Mouse (Mus musculus) hindbrain, embryonic 15.5 days (tissue): ENCODE results near the gene Plk2. TPM values are rescaled to one million over a fixed set of nuclear protein-coding genes. Genes with fewer than 3 reads are reported as not detected.
"Not testable (repeated sequence)": the region's sequence is repeated elsewhere in the genome, so short reads cannot be mapped to it uniquely, and the experiment has no call there.

ENCODE experiments used
- ATAC-seq: fragments of 200-750 bp; cut with Nextera tagmentation; 2 replicates; pipeline ENCODE4 v1.8.0; 2017; ENCODE audit warnings: low read depth, moderate number of reproducible peaks, moderate TSS enrichment; ENCODE audit not compliant: low FRiP score
- H3K27ac ChIP-seq: fragments of 300-500 bp; sonication (generic); replicated peaks from 2 replicates; pipeline ENCODE4 v1.5.1; 2015; ENCODE audit warnings: mild to moderate bottlenecking, inconsistent platforms
- H3K27me3 ChIP-seq: fragments of 300-500 bp; sonication (generic); 2 replicates; pipeline ENCODE4 v1.6.1; 2015; ENCODE audit warnings: control low read depth, inconsistent platforms
- H3K36me3 ChIP-seq: fragments of 300-500 bp; sonication (generic); 2 replicates; pipeline ENCODE4 v1.6.1; 2015; ENCODE audit warnings: control low read depth, inconsistent platforms
- H3K4me1 ChIP-seq: fragments of 300-500 bp; sonication (generic); replicated peaks from 2 replicates; pipeline ENCODE4 v1.6.1; 2015; ENCODE audit warnings: control low read depth, inconsistent platforms
- H3K4me2 ChIP-seq: fragments of 300-500 bp; sonication (generic); 2 replicates; pipeline ENCODE4 v1.6.1; 2015; ENCODE audit warnings: moderate library complexity, mild to moderate bottlenecking, inconsistent platforms
- H3K4me3 ChIP-seq: fragments of 300-500 bp; sonication (generic); 2 replicates; pipeline ENCODE4 v1.5.1; 2015; ENCODE audit warnings: mild to moderate bottlenecking, inconsistent platforms
- H3K9ac ChIP-seq: fragments of 300-500 bp; sonication (generic); 2 replicates; pipeline ENCODE4 v1.6.1; 2015; ENCODE audit warnings: inconsistent platforms
- H3K9me3 ChIP-seq: fragments of 300-500 bp; sonication (generic); 2 replicates; pipeline ENCODE4 v1.6.1; 2016; ENCODE audit warnings: control low read depth, inconsistent platforms
- WGBS: fragments of 180-500 bp; shearing (Covaris S2); methylation state at CpG from one replicate; pipeline ENCODE4 v1.1.7; 2015; 5-methylcytosine and 5-hydroxymethylcytosine counted together
- polyA plus RNA-seq: library from polyadenylated mRNA; unstranded; fragments of >200 nt; fragmentation: Nextera tagmentation; extraction: Ambion mirVana; gene quantifications from 2 replicates; pipeline ENCODE4 v1.2.1, GENCODE M21; 2015

Plk2 gene
- polyA plus RNA-seq, 1 experiment from 2014 or later, result 123 TPM

DNA sequence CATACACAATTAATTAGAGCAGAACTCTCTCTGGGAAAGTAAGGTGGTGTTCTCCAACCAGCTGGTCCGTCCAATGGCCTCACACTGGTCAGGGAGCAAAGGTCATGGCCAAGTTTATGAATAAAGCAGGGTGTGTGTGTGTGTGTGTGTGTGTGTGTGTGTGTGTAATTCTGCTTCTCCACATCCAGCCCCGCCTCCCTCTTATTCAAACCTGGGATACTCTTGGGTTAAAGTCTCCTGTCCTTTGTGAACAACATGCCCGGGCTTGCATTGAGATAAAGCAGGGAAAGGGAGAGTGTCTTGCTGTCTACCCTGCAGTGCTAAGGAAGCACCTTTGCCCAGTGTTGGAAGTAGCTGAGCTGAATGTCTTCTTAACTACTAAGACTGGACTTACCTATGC is 2.2 kb upstream of the Plk2 start:
- Histone ChIP-seq H3K4me3 (no peak overlapping the region), H3K9ac (no peak overlapping the region), H3K4me2 (no peak overlapping the region), H3K27me3 (no peaks in the 10 kb centered on the region), H3K36me3 (peaks cover 3% of the 10 kb centered on the region), H3K27ac (no peak overlapping the region), H3K4me1 (peaks cover 6% of the 10 kb centered on the region), H3K9me3 (0 out of 2 replicates have a peak, but pooled peaks cover 3% of the 10 kb centered on the region)
- ATAC-seq, result no peak
- WGBS, result 48% methylated on average over 3 of the region's 3 CpGs

DNA sequence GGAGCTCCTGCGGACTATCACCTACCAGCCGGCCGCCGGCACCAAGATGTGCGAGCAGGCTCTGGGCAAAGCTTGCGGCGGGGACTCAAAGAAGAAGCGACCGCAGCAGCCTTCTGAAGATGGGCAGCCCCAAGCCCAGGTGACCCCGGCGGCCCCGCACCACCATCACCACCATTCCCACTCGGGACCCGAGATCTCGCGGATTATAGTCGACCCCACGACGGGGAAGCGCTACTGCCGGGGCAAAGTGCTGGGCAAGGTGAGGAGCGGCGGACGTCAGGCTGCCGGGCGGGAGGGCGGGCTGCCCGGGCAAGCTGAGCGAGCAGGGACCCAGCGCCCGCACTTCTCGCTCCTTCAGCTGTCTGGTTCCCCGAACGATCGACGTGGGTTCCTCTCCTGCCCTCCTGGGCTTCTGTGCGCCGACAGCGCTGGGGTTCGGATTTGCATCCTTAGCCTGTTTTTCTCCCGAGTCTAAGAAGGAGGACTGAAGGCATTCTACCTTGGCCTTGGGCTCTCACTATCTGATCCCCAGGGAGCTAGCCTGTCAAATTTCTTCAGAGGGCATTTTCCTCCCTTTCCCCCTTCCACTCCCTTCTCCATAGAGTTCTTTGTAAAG is 441 bp downstream of the Plk2 start:
- peaks cover 17% of the 10 kb centered on the region for H3K4me1 ChIP-seq
- no peaks in the 10 kb centered on the region for H3K9me3 ChIP-seq
- H3K4me3 ChIP-seq, result peak overlapping the region; percentile 76
- ATAC-seq, result no peak; the same call in 1 of the 2 replicates
- H3K36me3 ChIP-seq, result peaks cover 29% of the 10 kb centered on the region
- H3K9ac ChIP-seq, result peak overlapping the region; percentile 94
- under 1% methylated on average over 41 of the region's 41 CpGs for WGBS
- peak overlapping the region; percentile 94 for H3K27ac ChIP-seq
- no peaks in the 10 kb centered on the region for H3K27me3 ChIP-seq
- peak overlapping the region; percentile 98 for H3K4me2 ChIP-seq

DNA sequence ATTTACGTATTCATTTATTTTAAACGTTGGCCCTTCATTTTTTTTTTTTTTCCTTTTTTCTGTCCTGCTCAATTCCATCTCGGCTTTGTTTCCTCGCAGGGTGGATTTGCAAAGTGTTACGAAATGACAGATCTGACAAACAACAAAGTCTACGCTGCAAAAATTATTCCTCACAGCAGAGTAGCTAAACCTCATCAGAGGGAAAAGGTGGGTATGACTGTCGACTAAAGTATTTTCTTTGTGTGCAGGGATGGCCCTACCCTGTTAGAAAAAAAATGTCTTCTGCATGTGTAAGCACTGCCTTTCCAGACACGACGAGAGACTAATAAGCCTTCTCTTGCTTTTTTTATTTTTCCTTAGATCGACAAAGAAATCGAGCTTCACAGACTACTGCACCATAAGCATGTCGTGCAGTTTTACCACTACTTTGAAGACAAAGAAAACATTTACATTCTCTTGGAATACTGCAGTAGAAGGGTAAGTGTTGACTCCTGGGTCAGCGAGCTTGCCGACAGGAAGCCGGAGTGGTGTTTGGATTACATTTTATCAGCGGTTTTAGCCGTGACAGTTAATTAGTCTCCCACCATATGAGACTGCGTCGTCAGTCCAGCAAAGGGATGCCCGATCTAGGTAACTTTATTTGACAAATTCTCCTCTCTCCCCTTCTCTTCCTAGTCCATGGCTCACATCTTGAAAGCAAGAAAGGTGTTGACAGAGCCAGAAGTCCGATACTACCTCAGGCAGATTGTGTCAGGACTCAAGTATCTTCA is 1.3 kb downstream of the Plk2 start:
- H3K4me1 ChIP-seq, result peaks cover 17% of the 10 kb centered on the region
- peak overlapping the region; percentile 94 for H3K9ac ChIP-seq
- peak overlapping the region; percentile 76 for H3K4me3 ChIP-seq
- peaks cover 37% of the 10 kb centered on the region for H3K36me3 ChIP-seq
- WGBS, result 13% methylated on average over 21 of the region's 21 CpGs
- peak overlapping the region; percentile 94 for H3K27ac ChIP-seq
- no peak for ATAC-seq
- no peaks in the 10 kb centered on the region for H3K9me3 ChIP-seq
- peak overlapping the region; percentile 98 for H3K4me2 ChIP-seq
- no peaks in the 10 kb centered on the region for H3K27me3 ChIP-seq

DNA sequence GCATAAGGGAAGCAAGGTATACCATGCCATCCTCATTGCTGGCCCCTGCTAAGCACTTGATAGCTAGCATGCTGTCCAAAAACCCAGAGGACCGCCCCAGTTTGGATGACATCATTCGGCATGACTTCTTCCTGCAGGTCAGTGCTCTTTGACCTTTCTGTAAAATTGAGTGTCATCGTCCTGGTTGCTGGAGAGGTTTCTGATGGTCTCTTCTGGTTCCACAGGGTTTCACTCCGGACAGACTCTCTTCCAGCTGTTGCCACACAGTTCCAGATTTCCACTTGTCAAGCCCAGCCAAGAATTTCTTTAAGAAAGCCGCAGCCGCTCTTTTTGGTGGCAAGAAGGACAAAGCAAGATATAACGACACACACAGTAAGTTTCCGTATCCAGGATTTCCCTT is 2.9 kb downstream of the Plk2 start:
- peaks cover 17% of the 10 kb centered on the region for H3K4me1 ChIP-seq
- peak overlapping the region; percentile 98 for H3K4me2 ChIP-seq
- WGBS, result 91% methylated on average over 8 of the region's 8 CpGs
- ATAC-seq, result no peak
- H3K27me3 ChIP-seq, result no peaks in the 10 kb centered on the region
- no peak overlapping the region for H3K9ac ChIP-seq
- H3K4me3 ChIP-seq, result peak overlapping the region; percentile 76; the same call in 1 of the 2 replicates
- H3K9me3 ChIP-seq, result no peaks in the 10 kb centered on the region
- peaks cover 46% of the 10 kb centered on the region for H3K36me3 ChIP-seq
- no peak overlapping the region for H3K27ac ChIP-seq

DNA sequence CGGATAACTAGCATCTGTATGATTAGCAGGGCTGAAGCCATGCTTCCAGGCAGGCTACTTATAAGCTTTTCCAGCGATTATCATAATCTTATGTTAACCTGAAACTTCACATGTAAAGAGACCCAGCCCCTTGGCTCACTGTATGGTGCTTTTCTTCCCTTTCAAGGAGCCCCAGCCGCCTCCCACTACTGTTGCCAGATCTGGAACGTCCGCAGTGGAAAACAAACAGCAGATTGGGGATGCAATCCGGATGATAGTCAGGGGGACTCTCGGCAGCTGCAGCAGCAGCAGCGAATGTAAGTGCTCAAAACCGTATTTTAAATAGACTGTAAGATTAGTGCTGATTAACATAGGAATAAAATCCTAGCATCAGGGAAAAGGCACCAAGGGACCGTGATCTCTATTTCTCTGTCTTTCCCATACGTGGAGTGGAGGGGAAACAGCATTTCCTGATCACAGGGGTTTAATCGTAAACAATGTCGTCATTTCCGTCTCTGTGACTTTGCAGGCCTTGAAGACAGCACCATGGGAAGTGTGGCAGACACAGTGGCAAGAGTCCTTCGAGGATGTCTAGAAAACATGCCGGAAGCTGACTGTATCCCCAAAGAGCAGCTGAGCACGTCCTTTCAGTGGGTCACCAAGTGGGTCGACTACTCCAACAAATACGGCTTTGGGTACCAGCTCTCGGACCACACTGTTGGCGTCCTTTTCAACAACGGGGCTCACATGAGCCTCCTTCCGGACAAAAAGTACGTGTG is 3.8 kb downstream of the Plk2 start:
- Histone ChIP-seq H3K4me3 (peak overlapping the region; percentile 76; the same call in 1 of the 2 replicates), H3K36me3 (peaks cover 46% of the 10 kb centered on the region), H3K27ac (no peak overlapping the region), H3K9ac (no peak overlapping the region), H3K4me1 (peaks cover 17% of the 10 kb centered on the region), H3K4me2 (peak overlapping the region; percentile 98), H3K9me3 (no peaks in the 10 kb centered on the region), H3K27me3 (no peaks in the 10 kb centered on the region)
- 73% methylated on average over 24 of the region's 24 CpGs for WGBS
- no peak for ATAC-seq

- Histone ChIP-seq H3K36me3 (peaks cover 46% of the 10 kb centered on the region), H3K9ac (no peak overlapping the region), H3K4me1 (peaks cover 17% of the 10 kb centered on the region), H3K9me3 (no peaks in the 10 kb centered on the region), H3K4me2 (no peak overlapping the region), H3K4me3 (no peak overlapping the region), H3K27ac (no peak overlapping the region), H3K27me3 (no peaks in the 10 kb centered on the region)
- WGBS, result 87% methylated on average over 3 of the region's 3 CpGs
- no peak for ATAC-seq
Measured at GRCm38 (mm10) chr13:110401443-110401842, 6.6 kb downstream of the Plk2 start.

- no peak overlapping the region for H3K27ac ChIP-seq
- H3K4me3 ChIP-seq, result no peak overlapping the region
- H3K9ac ChIP-seq, result no peak overlapping the region
- no peaks in the 10 kb centered on the region for H3K9me3 ChIP-seq
- H3K27me3 ChIP-seq, result no peaks in the 10 kb centered on the region
- no peak overlapping the region for H3K4me2 ChIP-seq
- peaks cover 46% of the 10 kb centered on the region for H3K36me3 ChIP-seq
- 94% methylated on average over 2 of the region's 2 CpGs for WGBS
- peaks cover 15% of the 10 kb centered on the region for H3K4me1 ChIP-seq
- ATAC-seq, result no peak
Measured at GRCm38 (mm10) chr13:110401877-110402276, 7.0 kb downstream of the Plk2 start.

DNA sequence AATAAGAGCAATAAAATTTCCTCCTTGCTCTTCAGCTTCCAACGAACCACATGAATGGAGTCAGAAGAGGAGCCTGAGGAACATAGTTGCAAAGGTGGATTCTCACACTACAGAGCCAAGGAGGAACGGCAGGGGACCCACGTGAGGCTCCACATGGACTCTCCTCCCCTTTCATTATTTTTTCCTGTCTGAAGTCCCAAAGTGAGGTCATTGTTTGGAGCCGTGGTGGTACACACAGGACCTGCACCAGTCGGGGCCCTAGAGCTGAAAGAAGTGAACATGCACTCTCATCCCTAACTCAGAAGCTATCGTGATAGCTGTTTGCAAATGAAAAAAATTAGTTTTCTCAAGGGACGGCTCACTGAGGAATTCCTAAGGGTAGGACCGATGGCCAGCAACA is 9.2 kb downstream of the Plk2 start:
- no peak for ATAC-seq
- Histone ChIP-seq H3K27ac (no peak overlapping the region), H3K9me3 (no peaks in the 10 kb centered on the region), H3K9ac (no peak overlapping the region), H3K4me3 (no peak overlapping the region), H3K4me2 (no peak overlapping the region), H3K27me3 (no peaks in the 10 kb centered on the region), H3K4me1 (no peaks in the 10 kb centered on the region; the same call in 1 of the 2 replicates), H3K36me3 (peaks cover 29% of the 10 kb centered on the region)
- WGBS, result 74% methylated on average over 8 of the region's 8 CpGs

DNA sequence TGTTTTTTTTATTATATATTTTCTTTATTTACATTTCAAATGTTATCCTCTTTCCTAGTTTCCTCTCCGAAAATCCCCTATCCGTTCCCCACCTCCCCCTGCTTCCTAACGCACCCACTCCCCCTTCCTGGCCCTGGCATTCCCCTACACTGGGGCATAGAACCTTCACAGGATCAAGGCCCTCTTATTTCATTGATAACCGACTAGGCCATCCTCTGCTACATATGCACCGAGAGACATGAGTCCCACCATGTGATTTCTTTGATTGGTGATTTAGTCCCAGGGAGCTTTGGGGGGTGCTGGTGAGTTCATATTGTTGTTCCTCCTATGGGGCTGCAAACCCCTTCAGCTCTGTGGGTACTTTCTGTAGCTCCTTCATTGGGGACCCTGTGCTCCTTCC is 9.8 kb downstream of the Plk2 start:
- 89% methylated on average over 5 of the region's 5 CpGs for WGBS
- peaks cover 22% of the 10 kb centered on the region for H3K36me3 ChIP-seq
- not testable (repeated sequence) for H3K4me1 ChIP-seq, H3K9me3 ChIP-seq, H3K4me3 ChIP-seq, H3K4me2 ChIP-seq, H3K27ac ChIP-seq, H3K27me3 ChIP-seq, ATAC-seq, H3K9ac ChIP-seq

GRCm38 (mm10) chr13:110406152-110406551 is 11.3 kb downstream of the Plk2 start:
- no peak overlapping the region for H3K4me3 ChIP-seq
- H3K4me1 ChIP-seq, result no peaks in the 10 kb centered on the region
- peaks cover 8% of the 10 kb centered on the region for H3K36me3 ChIP-seq
- H3K27me3 ChIP-seq, result no peaks in the 10 kb centered on the region
- 69% methylated on average over 5 of the region's 5 CpGs for WGBS
- ATAC-seq, result peak; percentile 48
- H3K9me3 ChIP-seq, result no peaks in the 10 kb centered on the region
- H3K9ac ChIP-seq, result no peak overlapping the region
- no peak overlapping the region for H3K4me2 ChIP-seq
- H3K27ac ChIP-seq, result no peak overlapping the region

DNA sequence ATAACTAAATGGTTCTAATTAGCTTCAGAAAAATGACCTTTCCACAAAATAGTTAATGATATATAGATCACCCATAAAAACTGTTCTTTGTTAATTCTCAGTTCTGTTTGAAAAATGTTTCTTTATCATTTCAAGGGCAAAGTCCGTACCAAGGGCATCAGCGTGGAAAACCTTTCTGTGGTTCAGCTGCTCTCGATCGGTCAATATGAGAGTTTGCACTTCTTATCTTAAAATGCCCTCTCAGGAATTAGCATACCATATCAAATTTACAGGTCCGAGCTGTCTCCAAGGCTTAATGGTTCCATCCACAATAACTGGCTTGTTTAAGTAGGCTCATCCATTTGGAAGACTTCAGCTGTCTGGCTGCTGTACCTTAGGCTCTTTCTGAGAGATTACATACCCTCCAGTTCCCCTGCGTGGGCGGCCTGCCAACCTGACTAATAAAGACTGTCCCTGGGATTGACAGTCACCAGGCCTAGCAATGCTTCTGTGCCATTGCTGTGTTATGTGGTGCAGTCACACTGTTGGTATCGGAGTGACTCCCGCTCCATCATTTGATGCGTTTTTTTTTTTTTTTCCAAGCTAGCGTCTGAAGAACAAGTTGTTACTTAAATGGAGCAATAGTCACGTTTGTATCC is 17.8 kb downstream of the Plk2 start:
- no peak overlapping the region for H3K4me3 ChIP-seq
- no peaks in the 10 kb centered on the region for H3K27me3 ChIP-seq
- H3K4me2 ChIP-seq, result no peak overlapping the region
- H3K27ac ChIP-seq, result no peak overlapping the region
- ATAC-seq, result 0 out of 2 replicates have a peak, but pooled peaks have one; percentile 51
- 72% methylated on average over 12 of the region's 12 CpGs for WGBS
- H3K4me1 ChIP-seq, result 0 out of 2 replicates have a peak, but pooled peaks cover 3% of the 10 kb centered on the region
- H3K36me3 ChIP-seq, result no peaks in the 10 kb centered on the region
- H3K9me3 ChIP-seq, result no peaks in the 10 kb centered on the region
- no peak overlapping the region for H3K9ac ChIP-seq
